Mouse (Mus musculus) mouse embryonic stem cell (cell line): Measurements from ENCODE around the gene Zmiz1.

Source experiments
- in situ Hi-C, 2 experiments: fragments of 300-500 bp; cut with MboI; formaldehyde crosslinking; loops; 1 replicate in 1 of 2; 3 replicates in 1 of 2; pipeline ENCODE4 v1.14.3; 2019 to 2020; ENCODE audit warnings: low sequenced_read_pairs in 2 of 2, low pct_unique_long_range_greater_than_20kb in 1 of 2, mixed read lengths in 1 of 2; ENCODE audit not compliant: unreplicated experiment in 1 of 2

Zmiz1 gene

GRCm38 (mm10) chr14:25560841-25561240 lies 101.9 kb downstream of the Zmiz1 start:
- in situ Hi-C loops: loop anchor here (10.0 to 25.0 kb wide), 2 partner anchors 574 to 576 kb away; no protein-coding TSS in a partner anchor

GRCm38 (mm10) chr14:25561716-25562115 lies 102.7 kb downstream of the Zmiz1 start:
- in situ Hi-C loops: loop anchor here (10.0 to 25.0 kb wide), 2 partner anchors 574 to 577 kb away; no protein-coding TSS in a partner anchor

GRCm38 (mm10) chr14:25562447-25562846 lies 103.5 kb downstream of the Zmiz1 start:
- in situ Hi-C loops: loop anchor here (10.0 to 25.0 kb wide), 2 partner anchors 575 to 578 kb away; no protein-coding TSS in a partner anchor

- in situ Hi-C loops: loop anchor here (10.0 to 25.0 kb wide), 2 partner anchors 576 to 578 kb away; no protein-coding TSS in a partner anchor
Observed at GRCm38 (mm10) chr14:25562909-25563308, 103.9 kb downstream of the Zmiz1 start.

- in situ Hi-C loops: loop anchor here (10.0 to 25.0 kb wide), 2 partner anchors 577 to 580 kb away; no protein-coding TSS in a partner anchor
Observed at GRCm38 (mm10) chr14:25564577-25564976, 105.6 kb downstream of the Zmiz1 start.

GRCm38 (mm10) chr14:25565344-25566088 lies 106.5 kb downstream of the Zmiz1 start:
- in situ Hi-C loops: loop anchor here (10.0 to 25.0 kb wide), 2 partner anchors 578 to 581 kb away; no protein-coding TSS in a partner anchor

- in situ Hi-C loops: loop anchor here (10.0 to 25.0 kb wide), 2 partner anchors 580 to 582 kb away; no protein-coding TSS in a partner anchor
Observed at GRCm38 (mm10) chr14:25567245-25567644, 108.3 kb downstream of the Zmiz1 start.

- in situ Hi-C loops: loop anchor here (10.0 to 25.0 kb wide), 2 partner anchors 581 to 583 kb away; no protein-coding TSS in a partner anchor
Observed at GRCm38 (mm10) chr14:25567837-25568236, 108.9 kb downstream of the Zmiz1 start.

- in situ Hi-C loops: loop anchor here in 1 of 2 experiments (25.0 kb wide), 1 partner anchor 587 kb away; no protein-coding TSS in a partner anchor
Observed at GRCm38 (mm10) chr14:25574047-25574870, 115.3 kb downstream of the Zmiz1 start.

GRCm38 (mm10) chr14:25576642-25577041 lies 117.7 kb downstream of the Zmiz1 start:
- in situ Hi-C loops: no loop called here

- in situ Hi-C loops: no loop called here
Observed at GRCm38 (mm10) chr14:25577431-25577830, 118.4 kb downstream of the Zmiz1 start.

GRCm38 (mm10) chr14:25579597-25579996 lies 120.6 kb downstream of the Zmiz1 start:
- in situ Hi-C loops: no loop called here

GRCm38 (mm10) chr14:25580397-25580796 lies 121.4 kb downstream of the Zmiz1 start:
- in situ Hi-C loops: no loop called here

- in situ Hi-C loops: no loop called here
Observed at GRCm38 (mm10) chr14:25582603-25583002, 123.6 kb downstream of the Zmiz1 start.

GRCm38 (mm10) chr14:25583899-25584298 lies 124.9 kb downstream of the Zmiz1 start:
- in situ Hi-C loops: no loop called here

- in situ Hi-C loops: no loop called here
Observed at GRCm38 (mm10) chr14:25585545-25586301, 126.7 kb downstream of the Zmiz1 start.

- in situ Hi-C loops: no loop called here
Observed at GRCm38 (mm10) chr14:25586846-25587486, 128.0 kb downstream of the Zmiz1 start.
